Mouse (Mus musculus) neural tube, embryonic 14.5 days (tissue): ENCODE results near the gene Tox2. TPM values are rescaled to one million over a fixed set of nuclear protein-coding genes. Genes with fewer than 3 reads are reported as not detected.

Experiments
- ATAC-seq: fragments of 200-750 bp; cut with Nextera tagmentation; 2 replicates; pipeline ENCODE4 v1.8.0; 2017; ENCODE audit warnings: low read depth, mild to moderate bottlenecking, moderate TSS enrichment, moderate library complexity
- H3K27ac ChIP-seq: fragments of 300-500 bp; sonication (generic); 2 replicates; pipeline ENCODE4 v1.5.1; 2014; ENCODE audit warnings: low read depth, mild to moderate bottlenecking, control low read depth, low read length, moderate library complexity, mixed read lengths
- H3K27me3 ChIP-seq: fragments of 300-500 bp; sonication (generic); 2 replicates; pipeline ENCODE4 v1.6.1; 2014; ENCODE audit warnings: low read length; ENCODE audit not compliant: control insufficient read depth, insufficient read depth
- H3K36me3 ChIP-seq: fragments of 300-500 bp; sonication (generic); 2 replicates; pipeline ENCODE4 v1.6.1; 2014; ENCODE audit warnings: low read length, mixed read lengths; ENCODE audit not compliant: control insufficient read depth, insufficient read depth
- H3K4me1 ChIP-seq: fragments of 300-500 bp; sonication (generic); 2 replicates; pipeline ENCODE4 v1.6.1; 2014; ENCODE audit warnings: low read length; ENCODE audit not compliant: control insufficient read depth, insufficient read depth
- H3K4me2 ChIP-seq: fragments of 300-500 bp; sonication (generic); 2 replicates; pipeline ENCODE4 v1.6.1; 2014; ENCODE audit warnings: mild to moderate bottlenecking, low read depth, low read length, control low read depth
- H3K4me3 ChIP-seq: fragments of 300-500 bp; sonication (generic); 2 replicates; pipeline ENCODE4 v1.5.1; 2014; ENCODE audit warnings: low read depth, low read length, control low read depth, mixed read lengths
- H3K9ac ChIP-seq: fragments of 300-500 bp; sonication (generic); replicated peaks from 2 replicates; pipeline ENCODE4 v1.6.1; 2014; ENCODE audit warnings: low read depth, mild to moderate bottlenecking, control low read depth, low read length, mixed read lengths
- H3K9me3 ChIP-seq: fragments of 300-500 bp; sonication (generic); 2 replicates; pipeline ENCODE4 v1.6.1; 2016; ENCODE audit warnings: low read length; ENCODE audit not compliant: control insufficient read depth
- WGBS: fragments of 180-500 bp; shearing (Covaris S2); extraction: QIAGEN DNeasy Blood & Tissue Kit; methylation state at CpG from one replicate; pipeline ENCODE4 v1.1.7; 2014; 5-methylcytosine and 5-hydroxymethylcytosine counted together
- polyA plus RNA-seq: library from polyadenylated mRNA; unstranded; fragments of >200 nt; fragmentation: Nextera tagmentation; extraction: Ambion mirVana; gene quantifications from 2 replicates; pipeline ENCODE4 v1.2.1, GENCODE M21; 2014

The Tox2 gene
- polyA plus RNA-seq, 1 experiment from 2014 or later = 24.1 TPM

GRCm38 (mm10) chr2:163284856-163285255, 81.9 kb downstream of the Tox2 start:
- H3K9ac ChIP-seq = no peak overlapping the region

GRCm38 (mm10) chr2:163285335-163285734, 82.4 kb downstream of the Tox2 start:
- no peak overlapping the region for H3K4me2 ChIP-seq
- H3K9ac ChIP-seq = no peak overlapping the region
- no peaks in the 10 kb centered on the region for H3K36me3 ChIP-seq
- peaks cover 15% of the 10 kb centered on the region for H3K27me3 ChIP-seq
- 22% methylated on average over 9 of the region's 9 CpGs for WGBS
- H3K4me1 ChIP-seq = peaks cover 25% of the 10 kb centered on the region
- no peak for ATAC-seq
- no peak overlapping the region for H3K4me3 ChIP-seq
- no peak overlapping the region for H3K27ac ChIP-seq
- no peaks in the 10 kb centered on the region for H3K9me3 ChIP-seq

More at GRCm38 (mm10) chr2:163284856-163285255, 81.9 kb downstream of the Tox2 start:
- H3K27ac ChIP-seq = peak overlapping the region; percentile 40; the same call in 1 of the 2 replicates
- no peaks in the 10 kb centered on the region for H3K9me3 ChIP-seq
- 24% methylated on average over 7 of the region's 7 CpGs for WGBS
- no peak overlapping the region for H3K4me2 ChIP-seq
- H3K4me3 ChIP-seq = no peak overlapping the region
- no peaks in the 10 kb centered on the region for H3K36me3 ChIP-seq
- ATAC-seq = peak; percentile 50
- H3K4me1 ChIP-seq = peaks cover 22% of the 10 kb centered on the region
- peaks cover 11% of the 10 kb centered on the region for H3K27me3 ChIP-seq

- no peak overlapping the region for H3K27ac ChIP-seq
- ATAC-seq = no peak
- no peaks in the 10 kb centered on the region for H3K9me3 ChIP-seq
- H3K4me2 ChIP-seq = no peak overlapping the region
- 46% methylated on average over 7 of the region's 7 CpGs for WGBS
- H3K36me3 ChIP-seq = no peaks in the 10 kb centered on the region
- peaks cover 25% of the 10 kb centered on the region for H3K4me1 ChIP-seq
- H3K27me3 ChIP-seq = peaks cover 18% of the 10 kb centered on the region
- no peak overlapping the region for H3K4me3 ChIP-seq
- no peak overlapping the region for H3K9ac ChIP-seq
These were observed 82.8 kb downstream of the Tox2 start for GRCm38 (mm10) chr2:163285762-163286161.

- peak; percentile 66 for ATAC-seq
- peak overlapping the region; percentile 52 for H3K27ac ChIP-seq
- no peaks in the 10 kb centered on the region for H3K36me3 ChIP-seq
- H3K4me1 ChIP-seq = peaks cover 25% of the 10 kb centered on the region
- H3K4me2 ChIP-seq = peak overlapping the region; percentile 26
- H3K9ac ChIP-seq = no peak overlapping the region
- H3K4me3 ChIP-seq = no peak overlapping the region
- peaks cover 23% of the 10 kb centered on the region for H3K27me3 ChIP-seq
- WGBS = 1% methylated on average over 21 of the region's 21 CpGs
- no peaks in the 10 kb centered on the region for H3K9me3 ChIP-seq
These were observed 86.0 kb downstream of the Tox2 start for GRCm38 (mm10) chr2:163288881-163289379.

GRCm38 (mm10) chr2:163296999-163297630, 94.2 kb downstream of the Tox2 start:
- peak; percentile 36; the same call in 1 of the 2 replicates for ATAC-seq
- Histone ChIP-seq H3K9me3 (no peaks in the 10 kb centered on the region), H3K4me2 (no peak overlapping the region), H3K27me3 (peaks cover 13% of the 10 kb centered on the region), H3K36me3 (no peaks in the 10 kb centered on the region), H3K4me3 (no peak overlapping the region), H3K4me1 (peaks cover 27% of the 10 kb centered on the region), H3K9ac (no peak overlapping the region), H3K27ac (no peak overlapping the region)
- WGBS = 17% methylated on average over 11 of the region's 11 CpGs

GRCm38 (mm10) chr2:163300069-163301060, 97.4 kb downstream of the Tox2 start:
- Histone ChIP-seq H3K4me1 (peaks cover 27% of the 10 kb centered on the region), H3K27ac (peak overlapping the region; percentile 31; the same call in 1 of the 2 replicates), H3K36me3 (no peaks in the 10 kb centered on the region), H3K9ac (no peak overlapping the region), H3K9me3 (no peaks in the 10 kb centered on the region), H3K27me3 (peaks cover 24% of the 10 kb centered on the region), H3K4me3 (no peak overlapping the region), H3K4me2 (no peak overlapping the region)
- 21% methylated on average over 14 of the region's 14 CpGs for WGBS
- ATAC-seq = peak; percentile 70

- Histone ChIP-seq H3K27me3 (peaks cover 19% of the 10 kb centered on the region), H3K9ac (no peak overlapping the region), H3K4me3 (no peak overlapping the region), H3K4me2 (no peak overlapping the region), H3K36me3 (no peaks in the 10 kb centered on the region), H3K27ac (no peak overlapping the region), H3K4me1 (peaks cover 27% of the 10 kb centered on the region), H3K9me3 (no peaks in the 10 kb centered on the region)
- 49% methylated on average over 5 of the region's 5 CpGs for WGBS
- no peak for ATAC-seq
These were observed 98.7 kb downstream of the Tox2 start for GRCm38 (mm10) chr2:163301641-163302040.

- Histone ChIP-seq H3K27ac (no peak overlapping the region), H3K4me2 (no peak overlapping the region), H3K36me3 (no peaks in the 10 kb centered on the region), H3K4me3 (no peak overlapping the region), H3K9ac (no peak overlapping the region), H3K27me3 (peaks cover 19% of the 10 kb centered on the region), H3K9me3 (no peaks in the 10 kb centered on the region), H3K4me1 (peaks cover 16% of the 10 kb centered on the region; the same call in 1 of the 2 replicates)
- no peak for ATAC-seq
- WGBS = 39% methylated on average over 9 of the region's 9 CpGs
These were observed 100.1 kb downstream of the Tox2 start for GRCm38 (mm10) chr2:163303037-163303436.
